Mouse (Mus musculus) heart, postnatal 0 days (tissue): ENCODE measurements around the gene Gle1. TPM values are rescaled to one million over a fixed set of nuclear protein-coding genes. Genes with fewer than 3 reads are reported as not detected.

ENCODE experiments used
- ATAC-seq: fragments of 200-750 bp; cut with Nextera tagmentation; 2 replicates; pipeline ENCODE4 v1.8.0; 2017; ENCODE audit warnings: low read depth, moderate number of reproducible peaks, moderate library complexity; ENCODE audit not compliant: insufficient read depth
- DNase-seq: peaks from one replicate; pipeline ENCODE4 v3.0.0-alpha.2; 2016; ENCODE audit warnings: low spot score
- H3K27ac ChIP-seq: fragments of 300-500 bp; sonication (generic); 2 replicates; pipeline ENCODE4 v1.5.1; 2014; ENCODE audit warnings: low read depth, mild to moderate bottlenecking
- H3K27me3 ChIP-seq: fragments of 300-500 bp; sonication (generic); 2 replicates; pipeline ENCODE4 v1.6.1; 2014; ENCODE audit warnings: low read length, mixed read lengths; ENCODE audit not compliant: control insufficient read depth, insufficient read depth
- H3K36me3 ChIP-seq: fragments of 300-500 bp; sonication (generic); replicated peaks from 2 replicates; pipeline ENCODE4 v1.6.1; 2014; ENCODE audit warnings: low read length, mixed read lengths; ENCODE audit not compliant: control insufficient read depth, insufficient read depth
- H3K4me1 ChIP-seq: fragments of 300-500 bp; sonication (generic); 2 replicates; pipeline ENCODE4 v1.6.1; 2014; ENCODE audit warnings: antibody characterized with exemption; ENCODE audit not compliant: control insufficient read depth, insufficient read depth
- H3K4me2 ChIP-seq: fragments of 300-500 bp; sonication (generic); 2 replicates; pipeline ENCODE4 v1.6.1; 2014; ENCODE audit warnings: low read depth, mild to moderate bottlenecking, low read length, moderate library complexity
- H3K4me3 ChIP-seq: fragments of 300-500 bp; sonication (generic); 2 replicates; pipeline ENCODE4 v1.5.1; 2014; ENCODE audit warnings: low read depth, low read length
- H3K9ac ChIP-seq: fragments of 300-500 bp; sonication (generic); replicated peaks from 2 replicates; pipeline ENCODE4 v1.6.1; 2014; ENCODE audit warnings: low read depth, low read length, mixed read lengths
- H3K9me3 ChIP-seq: fragments of 300-500 bp; sonication (generic); replicated peaks from 2 replicates; pipeline ENCODE4 v1.6.1; 2016; ENCODE audit warnings: low read length; ENCODE audit not compliant: control insufficient read depth
- CTCF ChIP-seq: IDR thresholded peaks from 2 replicates; pipeline ENCODE4 v1.5.1; 2016; ENCODE audit warnings: antibody characterized with exemption, control low read depth, low read depth
- EP300 ChIP-seq: IDR thresholded peaks from 2 replicates; pipeline ENCODE4 v1.6.1; 2016; ENCODE audit warnings: antibody characterized with exemption, low read depth
- WGBS: fragments of 180-500 bp; shearing (Covaris S2); extraction: QIAGEN DNeasy Blood & Tissue Kit; methylation state at CpG from one replicate; pipeline ENCODE4 v1.1.7; 2014; 5-methylcytosine and 5-hydroxymethylcytosine counted together
- microRNA-seq: library from miRNA; unstranded; fragments of <30 nt; microRNA quantifications from one replicate; pipeline ENCODE4, GENCODE M21; 2016
- polyA plus RNA-seq: library from polyadenylated mRNA; unstranded; fragments of >200 nt; fragmentation: Nextera tagmentation; extraction: Ambion mirVana; gene quantifications from 2 replicates; pipeline ENCODE4 v1.2.1, GENCODE M21; 2015
- total RNA-seq: library from RNA; depleted of rRNA; stranded (reverse); fragments of >200 nt; gene quantifications from 2 replicates; pipeline ENCODE4 v1.2.3, GENCODE M21; 2014; ENCODE audit warnings: low replicate concordance; rRNA removed

Gle1 gene
- total and polyA plus RNA-seq, 2 experiments from 2014 or later = 21.4 to 22.8 TPM

DNA sequence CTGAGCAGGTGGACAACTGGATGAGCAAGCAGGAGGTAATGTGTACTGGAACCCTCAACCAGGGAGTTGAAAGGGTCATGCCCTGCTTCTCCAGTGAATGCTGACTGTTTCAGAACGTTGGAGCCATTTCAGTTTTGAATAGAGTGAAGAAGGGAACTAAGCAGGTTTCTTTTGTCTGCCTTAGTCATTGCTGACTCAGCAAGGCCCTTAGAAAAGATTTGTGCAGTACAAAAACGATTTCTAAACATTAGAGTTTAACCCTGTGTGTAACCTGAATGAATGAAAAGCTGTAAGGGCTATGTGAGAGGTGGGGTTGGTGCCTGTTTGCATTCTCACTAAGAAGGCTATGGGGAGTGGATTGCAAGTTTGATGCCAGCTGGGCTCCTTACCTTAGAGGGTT lies 56.7 kb downstream of the Gle1 start:
- WGBS = 51% methylated on average over 2 of the region's 2 CpGs
- Histone ChIP-seq H3K4me1 (no peaks in the 10 kb centered on the region), H3K4me2 (no peak overlapping the region), H3K4me3 (no peak overlapping the region), H3K27me3 (no peaks in the 10 kb centered on the region), H3K36me3 (peaks cover 99% of the 10 kb centered on the region), H3K27ac (no peak overlapping the region), H3K9me3 (no peaks in the 10 kb centered on the region), H3K9ac (no peak overlapping the region)
- DNase-seq (no peak), ATAC-seq (no peak)
- TF ChIP-seq CTCF (no peak), EP300 (no peak)

DNA sequence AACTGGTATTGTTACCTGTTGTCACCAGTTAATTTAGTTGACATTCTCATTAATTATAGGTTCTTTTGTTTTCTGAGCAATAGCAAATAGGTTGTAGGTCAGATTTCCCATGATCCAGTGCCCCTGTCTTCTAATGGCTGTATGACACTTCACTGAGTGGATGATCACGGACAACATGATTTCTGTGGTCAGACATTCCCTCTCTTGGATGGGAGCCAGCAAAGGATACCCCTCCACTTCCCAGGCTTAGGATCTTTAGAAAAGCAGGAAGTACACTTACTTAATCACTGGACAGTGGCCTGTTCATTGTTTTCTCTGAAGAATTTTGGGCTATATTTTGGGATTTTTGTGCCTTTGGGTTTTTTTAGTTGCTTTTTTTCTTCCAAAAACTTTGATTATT lies 73.9 kb downstream of the Gle1 start:
- H3K27me3 ChIP-seq = no peaks in the 10 kb centered on the region
- 28% methylated on average over 1 of the region's 1 CpGs for WGBS
- no peak overlapping the region for H3K9ac ChIP-seq
- H3K27ac ChIP-seq = no peak overlapping the region
- H3K4me3 ChIP-seq = no peak overlapping the region
- TF ChIP-seq EP300 (no peak), CTCF (no peak)
- H3K4me1 ChIP-seq = no peaks in the 10 kb centered on the region
- no peak overlapping the region for H3K4me2 ChIP-seq
- ATAC-seq = no peak
- DNase-seq = peak; percentile 16
- no peaks in the 10 kb centered on the region for H3K9me3 ChIP-seq
- peaks cover 100% of the 10 kb centered on the region for H3K36me3 ChIP-seq

Small RNA genes within 50 kb of the gene (microRNA-seq; reads per million reads assigned to microRNA genes)
- 1.1 reads per million for gene Mir6997

Other genes starting within 250 kb of the Gle1 start
- not detected in 2 replicates for gene Gm13420, start 183.7 kb upstream of the Gle1 start, total RNA-seq
- not detected in 2 replicates for gene Gm13420, start 183.7 kb upstream of the Gle1 start, polyA plus RNA-seq
- not detected in 2 replicates for gene Gm13547, start 176.1 kb upstream of the Gle1 start, total RNA-seq
- not detected in 2 replicates for gene Gm13547, start 176.1 kb upstream of the Gle1 start, polyA plus RNA-seq
- 23.5 and 56.9 TPM in 2 replicates for gene Coq4, start 147.9 kb upstream of the Gle1 start, total RNA-seq
- gene Coq4, start 147.9 kb upstream of the Gle1 start, polyA plus RNA-seq = 16.2 and 16.3 TPM in 2 replicates
- 26.9 and 42.6 TPM in 2 replicates for gene Trub2, start 146.9 kb upstream of the Gle1 start, total RNA-seq
- gene Trub2, start 146.9 kb upstream of the Gle1 start, polyA plus RNA-seq = 16.7 and 20.2 TPM in 2 replicates
- gene Slc27a4, start 132.8 kb upstream of the Gle1 start, total RNA-seq = 28.2 and 30.0 TPM in 2 replicates
- gene Slc27a4, start 132.8 kb upstream of the Gle1 start, polyA plus RNA-seq = 8.4 and 8.6 TPM in 2 replicates
- gene Urm1, start 115.4 kb upstream of the Gle1 start, total RNA-seq = 27.9 and 30.0 TPM in 2 replicates
- gene Urm1, start 115.4 kb upstream of the Gle1 start, polyA plus RNA-seq = 14.2 and 14.5 TPM in 2 replicates
- 11.7 and 24.0 TPM in 2 replicates for gene Cercam, start 66.3 kb upstream of the Gle1 start, total RNA-seq
- 7.9 and 8.8 TPM in 2 replicates for gene Cercam, start 66.3 kb upstream of the Gle1 start, polyA plus RNA-seq
- 32.3 and 35.1 TPM in 2 replicates for gene Odf2, start 46.2 kb upstream of the Gle1 start, total RNA-seq
- 22.5 and 28.6 TPM in 2 replicates for gene Odf2, start 46.2 kb upstream of the Gle1 start, polyA plus RNA-seq
- 245 and 266 TPM in 2 replicates for gene Sptan1, start 30.1 kb downstream of the Gle1 start, total RNA-seq
- gene Sptan1, start 30.1 kb downstream of the Gle1 start, polyA plus RNA-seq = 66.4 and 79.3 TPM in 2 replicates
- 26.2 and 30.1 TPM in 2 replicates for gene Wdr34, start 113.5 kb downstream of the Gle1 start, total RNA-seq
- gene Wdr34, start 113.5 kb downstream of the Gle1 start, polyA plus RNA-seq = 17.3 and 17.6 TPM in 2 replicates
- 103 and 123 TPM in 2 replicates for gene Set, start 122.0 kb downstream of the Gle1 start, total RNA-seq
- gene Set, start 122.0 kb downstream of the Gle1 start, polyA plus RNA-seq = 131 and 139 TPM in 2 replicates
- gene Pkn3, start 142.3 kb downstream of the Gle1 start, total RNA-seq = 13.9 and 18.9 TPM in 2 replicates
- 5.7 and 6.0 TPM in 2 replicates for gene Pkn3, start 142.3 kb downstream of the Gle1 start, polyA plus RNA-seq
- gene Zdhhc12, start 158.2 kb downstream of the Gle1 start, total RNA-seq = 15.5 and 27.4 TPM in 2 replicates
- 19.9 and 21.1 TPM in 2 replicates for gene Zdhhc12, start 158.2 kb downstream of the Gle1 start, polyA plus RNA-seq
- 31.2 and 32.4 TPM in 2 replicates for gene Zer1, start 189.2 kb downstream of the Gle1 start, total RNA-seq
- 3.7 and 4.1 TPM in 2 replicates for gene Zer1, start 189.2 kb downstream of the Gle1 start, polyA plus RNA-seq
- gene Tbc1d13, start 198.3 kb downstream of the Gle1 start, total RNA-seq = 21.4 and 29.5 TPM in 2 replicates
- gene Tbc1d13, start 198.3 kb downstream of the Gle1 start, polyA plus RNA-seq = 2.9 and 3.0 TPM in 2 replicates
- gene Endog, start 236.1 kb downstream of the Gle1 start, total RNA-seq = 124 and 127 TPM in 2 replicates
- 72.9 and 73.0 TPM in 2 replicates for gene Endog, start 236.1 kb downstream of the Gle1 start, polyA plus RNA-seq
- gene Spout1, start 243.0 kb downstream of the Gle1 start, total RNA-seq = 16.3 and 20.5 TPM in 2 replicates
- gene Spout1, start 243.0 kb downstream of the Gle1 start, polyA plus RNA-seq = 13.6 and 15.2 TPM in 2 replicates